Mouse (Mus musculus): ENCODE measurements around the gene Dhfr. TPM values are rescaled to one million over a fixed set of nuclear protein-coding genes. Genes with fewer than 3 reads are reported as not detected.
A peak's percentile ranks its signal among the peaks of the same experiment; 100 is the strongest.

Dhfr gene
- polyA plus RNA-seq (2015; fragmentation: Nextera tagmentation; extraction: Ambion mirVana), result 17.9 and 19.1 TPM in 2 replicates

GRCm38 (mm10) chr13:92354456-92355271 lies at the start of gene Dhfr, which contains the start of gene Msh3:
Dhfr (plus strand) TSS chr13:92354726.
Msh3 (minus strand) TSS chr13:92355003.
- Histone ChIP-seq H3K4me3 (peak within 1 kb of the TSS; percentile 77), H3K9ac (peak within 1 kb of the TSS; percentile 65), H3K9me3 (no peaks in the 10 kb centered on the region), H3K4me1 (peaks cover 15% of the 10 kb centered on the region; the same call in 1 of the 2 replicates), H3K4me2 (peak within 1 kb of the TSS; percentile 92), H3K36me3 (peaks cover 8% of the 10 kb centered on the region), H3K27me3 (no peaks in the 10 kb centered on the region), H3K27ac (peak within 1 kb of the TSS; percentile 96)
- under 1% methylated on average over 76 of the region's 76 CpGs for WGBS
- peak; percentile 98 for ATAC-seq (ENCODE audit: borderline replicate concordance, extremely low read depth, low FRiP score, low TSS enrichment)

GRCm38 (mm10) chr13:92305680-92306079 lies 48.8 kb upstream of the Dhfr start, which contains the start of gene Gm20379:
Gm20379 (plus strand) TSS chr13:92305980.
- Histone ChIP-seq H3K9ac (no peak within 1 kb of the TSS), H3K4me2 (no peak within 1 kb of the TSS), H3K9me3 (no peaks in the 10 kb centered on the region), H3K27me3 (no peaks in the 10 kb centered on the region), H3K27ac (no peak within 1 kb of the TSS), H3K36me3 (peaks cover 23% of the 10 kb centered on the region), H3K4me1 (no peaks in the 10 kb centered on the region), H3K4me3 (no peak within 1 kb of the TSS)
- 97% methylated on average over 11 of the region's 11 CpGs for WGBS
- no peak for ATAC-seq (ENCODE audit: borderline replicate concordance, extremely low read depth, low FRiP score, low TSS enrichment)

GRCm38 (mm10) chr13:92314613-92315012 lies 39.9 kb upstream of the Dhfr start:
- no peak overlapping the region for H3K4me2 ChIP-seq
- WGBS, result 81% methylated on average over 5 of the region's 5 CpGs
- no peaks in the 10 kb centered on the region for H3K27me3 ChIP-seq
- ATAC-seq (ENCODE audit: borderline replicate concordance, extremely low read depth, low FRiP score, low TSS enrichment), result no peak
- H3K4me1 ChIP-seq, result no peaks in the 10 kb centered on the region
- H3K4me3 ChIP-seq, result no peak overlapping the region
- H3K36me3 ChIP-seq, result peaks cover 4% of the 10 kb centered on the region; the same call in 1 of the 2 replicates
- H3K27ac ChIP-seq, result no peak overlapping the region
- H3K9ac ChIP-seq, result no peak overlapping the region
- no peaks in the 10 kb centered on the region for H3K9me3 ChIP-seq

GRCm38 (mm10) chr13:92320770-92321169 lies 33.8 kb upstream of the Dhfr start:
- no peaks in the 10 kb centered on the region for H3K9me3 ChIP-seq
- H3K4me2 ChIP-seq, result no peak overlapping the region
- no peak for ATAC-seq (ENCODE audit: borderline replicate concordance, extremely low read depth, low FRiP score, low TSS enrichment)
- no peaks in the 10 kb centered on the region for H3K4me1 ChIP-seq
- WGBS, result 83% methylated on average over 5 of the region's 5 CpGs
- H3K36me3 ChIP-seq, result peaks cover 4% of the 10 kb centered on the region; the same call in 1 of the 2 replicates
- H3K27ac ChIP-seq, result no peak overlapping the region
- H3K9ac ChIP-seq, result no peak overlapping the region
- H3K4me3 ChIP-seq, result no peak overlapping the region
- H3K27me3 ChIP-seq, result no peaks in the 10 kb centered on the region

- H3K4me2 ChIP-seq, result no peak overlapping the region
Observed at GRCm38 (mm10) chr13:92326030-92326429, 28.5 kb upstream of the Dhfr start.

GRCm38 (mm10) chr13:92328000-92328399 lies 26.5 kb upstream of the Dhfr start:
- Histone ChIP-seq H3K27me3 (no peaks in the 10 kb centered on the region), H3K4me3 (no peak overlapping the region), H3K9ac (no peak overlapping the region), H3K27ac (no peak overlapping the region), H3K36me3 (no peaks in the 10 kb centered on the region), H3K4me1 (no peaks in the 10 kb centered on the region), H3K9me3 (no peaks in the 10 kb centered on the region), H3K4me2 (no peak overlapping the region)
- WGBS, result 74% methylated on average over 2 of the region's 2 CpGs
- no peak for ATAC-seq (ENCODE audit: borderline replicate concordance, extremely low read depth, low FRiP score, low TSS enrichment)

More at GRCm38 (mm10) chr13:92326030-92326429, 28.5 kb upstream of the Dhfr start:
- Histone ChIP-seq H3K27ac (no peak overlapping the region), H3K9me3 (no peaks in the 10 kb centered on the region), H3K4me1 (no peaks in the 10 kb centered on the region), H3K4me3 (no peak overlapping the region), H3K36me3 (peaks cover 3% of the 10 kb centered on the region; the same call in 1 of the 2 replicates), H3K9ac (no peak overlapping the region), H3K27me3 (no peaks in the 10 kb centered on the region)
- 74% methylated on average over 5 of the region's 5 CpGs for WGBS
- ATAC-seq (ENCODE audit: borderline replicate concordance, extremely low read depth, low FRiP score, low TSS enrichment), result no peak

GRCm38 (mm10) chr13:92330621-92331020 lies 23.9 kb upstream of the Dhfr start:
- no peak for ATAC-seq (ENCODE audit: borderline replicate concordance, extremely low read depth, low FRiP score, low TSS enrichment)
- Histone ChIP-seq H3K4me3 (no peak overlapping the region), H3K9ac (no peak overlapping the region), H3K9me3 (no peaks in the 10 kb centered on the region), H3K27me3 (no peaks in the 10 kb centered on the region), H3K4me1 (no peaks in the 10 kb centered on the region), H3K36me3 (no peaks in the 10 kb centered on the region), H3K4me2 (no peak overlapping the region), H3K27ac (no peak overlapping the region)
- 85% methylated on average over 3 of the region's 3 CpGs for WGBS

GRCm38 (mm10) chr13:92332103-92332879 lies 22.2 kb upstream of the Dhfr start:
- H3K27me3 ChIP-seq, result no peaks in the 10 kb centered on the region
- ATAC-seq (ENCODE audit: borderline replicate concordance, extremely low read depth, low FRiP score, low TSS enrichment), result no peak

GRCm38 (mm10) chr13:92336857-92337256 lies 17.7 kb upstream of the Dhfr start:
- no peak overlapping the region for H3K4me3 ChIP-seq
- H3K9ac ChIP-seq, result no peak overlapping the region
- H3K4me2 ChIP-seq, result no peak overlapping the region
- WGBS, result 92% methylated on average over 1 of the region's 1 CpGs
- no peak overlapping the region for H3K27ac ChIP-seq
- no peak for ATAC-seq (ENCODE audit: borderline replicate concordance, extremely low read depth, low FRiP score, low TSS enrichment)
- peaks cover 5% of the 10 kb centered on the region for H3K36me3 ChIP-seq
- no peaks in the 10 kb centered on the region for H3K4me1 ChIP-seq
- no peaks in the 10 kb centered on the region for H3K9me3 ChIP-seq
- no peaks in the 10 kb centered on the region for H3K27me3 ChIP-seq

More at GRCm38 (mm10) chr13:92332103-92332879, 22.2 kb upstream of the Dhfr start:
- no peak overlapping the region for H3K4me2 ChIP-seq
- H3K36me3 ChIP-seq, result no peaks in the 10 kb centered on the region
- no peaks in the 10 kb centered on the region for H3K4me1 ChIP-seq
- no peak overlapping the region for H3K9ac ChIP-seq
- H3K27ac ChIP-seq, result no peak overlapping the region
- H3K9me3 ChIP-seq, result no peaks in the 10 kb centered on the region
- WGBS, result 90% methylated on average over 15 of the region's 15 CpGs
- H3K4me3 ChIP-seq, result no peak overlapping the region

- no peak overlapping the region for H3K4me3 ChIP-seq
- H3K36me3 ChIP-seq, result peaks cover 10% of the 10 kb centered on the region
- no peak overlapping the region for H3K9ac ChIP-seq
- 59% methylated on average over 6 of the region's 6 CpGs for WGBS
- H3K27ac ChIP-seq, result no peak overlapping the region
- ATAC-seq (ENCODE audit: borderline replicate concordance, extremely low read depth, low FRiP score, low TSS enrichment), result no peak
- no peak overlapping the region for H3K4me2 ChIP-seq
- no peaks in the 10 kb centered on the region for H3K27me3 ChIP-seq
- no peaks in the 10 kb centered on the region for H3K9me3 ChIP-seq
- H3K4me1 ChIP-seq, result no peaks in the 10 kb centered on the region
Observed at GRCm38 (mm10) chr13:92337773-92338462, 16.6 kb upstream of the Dhfr start.

- no peak overlapping the region for H3K4me2 ChIP-seq
- no peak overlapping the region for H3K27ac ChIP-seq
- no peak overlapping the region for H3K4me3 ChIP-seq
- H3K27me3 ChIP-seq, result no peaks in the 10 kb centered on the region
- no peak overlapping the region for H3K9ac ChIP-seq
- no peaks in the 10 kb centered on the region for H3K9me3 ChIP-seq
- H3K4me1 ChIP-seq, result no peaks in the 10 kb centered on the region
- peaks cover 23% of the 10 kb centered on the region for H3K36me3 ChIP-seq
- ATAC-seq (ENCODE audit: borderline replicate concordance, extremely low read depth, low FRiP score, low TSS enrichment), result no peak
- 79% methylated on average over 3 of the region's 3 CpGs for WGBS
Observed at GRCm38 (mm10) chr13:92339787-92340186, 14.7 kb upstream of the Dhfr start.
